Mouse (Mus musculus) liver, postnatal 0 days (tissue): Measurements from ENCODE around the gene Lck.

ENCODE experiments used
- CTCF ChIP-seq: sonication (generic); IDR thresholded peaks from 2 replicates; pipeline ENCODE4 v1.5.1; 2016; ENCODE audit warnings: antibody characterized with exemption, low read depth
- EP300 ChIP-seq: IDR thresholded peaks from 2 replicates; pipeline ENCODE4 v1.6.1; 2016; ENCODE audit warnings: antibody characterized with exemption, low read depth, mild to moderate bottlenecking

- TF ChIP-seq CTCF: no peak
- TF ChIP-seq EP300: no peak
Observed at GRCm38 (mm10) chr4:129621283-129621841, 47.9 kb upstream of the Lck start.
